Mouse (Mus musculus): ENCODE measurements around the gene Krt12. TPM values are rescaled to one million over a fixed set of nuclear protein-coding genes. Genes with fewer than 3 reads are reported as not detected.

The Krt12 gene
- 0.15 and 0.61 TPM in 2 replicates for polyA plus RNA-seq (2015; fragmentation: Nextera tagmentation; extraction: Ambion mirVana)

DNA sequence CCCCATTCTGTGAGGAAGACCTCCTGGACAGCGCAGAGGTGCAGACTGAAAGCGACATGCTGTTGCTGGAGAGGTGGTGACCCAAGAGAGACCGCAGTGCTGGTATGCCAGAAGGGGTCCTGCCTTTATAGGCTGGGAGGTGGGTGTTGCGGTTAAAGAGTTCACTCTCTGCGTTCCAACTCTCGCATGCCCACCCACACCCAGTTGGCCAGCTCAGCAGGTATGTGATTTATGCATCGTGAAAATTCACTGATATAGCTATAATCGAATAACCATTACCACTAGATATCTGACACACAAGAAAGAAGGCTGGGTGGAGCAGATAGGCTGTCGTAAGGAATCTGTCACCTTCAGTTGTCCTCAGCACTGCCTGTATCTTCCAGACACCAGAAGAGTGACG lies at the start of gene Krt12:
Krt12 (minus strand) TSS at position 101 of the 400 bp plus-strand sequence.
- 84% methylated on average over 10 of the region's 10 CpGs for WGBS
- H3K4me3 ChIP-seq = no peak within 1 kb of the TSS
- H3K27ac ChIP-seq = no peak within 1 kb of the TSS
- no peaks in the 10 kb centered on the region for H3K36me3 ChIP-seq
- H3K9ac ChIP-seq = no peak within 1 kb of the TSS
- H3K4me2 ChIP-seq = no peak within 1 kb of the TSS
- H3K4me1 ChIP-seq = no peaks in the 10 kb centered on the region
- H3K9me3 ChIP-seq = no peaks in the 10 kb centered on the region
- ATAC-seq (ENCODE audit: insufficient number of reproducible peaks, low FRiP score, low TSS enrichment, low read depth) = no peak
- H3K27me3 ChIP-seq = peaks cover 5% of the 10 kb centered on the region

- Histone ChIP-seq H3K9ac (no peak overlapping the region), H3K27ac (no peak overlapping the region), H3K4me3 (no peak overlapping the region), H3K4me2 (no peak overlapping the region), H3K36me3 (no peaks in the 10 kb centered on the region), H3K27me3 (no peaks in the 10 kb centered on the region), H3K4me1 (0 out of 2 replicates have a peak, but pooled peaks cover 5% of the 10 kb centered on the region), H3K9me3 (no peaks in the 10 kb centered on the region)
- WGBS = 77% methylated on average over 4 of the region's 4 CpGs
- ATAC-seq (ENCODE audit: insufficient number of reproducible peaks, low FRiP score, low TSS enrichment, low read depth) = no peak
These were observed 47.2 kb upstream of the Krt12 start for GRCm38 (mm10) chr11:99469228-99469627.

DNA sequence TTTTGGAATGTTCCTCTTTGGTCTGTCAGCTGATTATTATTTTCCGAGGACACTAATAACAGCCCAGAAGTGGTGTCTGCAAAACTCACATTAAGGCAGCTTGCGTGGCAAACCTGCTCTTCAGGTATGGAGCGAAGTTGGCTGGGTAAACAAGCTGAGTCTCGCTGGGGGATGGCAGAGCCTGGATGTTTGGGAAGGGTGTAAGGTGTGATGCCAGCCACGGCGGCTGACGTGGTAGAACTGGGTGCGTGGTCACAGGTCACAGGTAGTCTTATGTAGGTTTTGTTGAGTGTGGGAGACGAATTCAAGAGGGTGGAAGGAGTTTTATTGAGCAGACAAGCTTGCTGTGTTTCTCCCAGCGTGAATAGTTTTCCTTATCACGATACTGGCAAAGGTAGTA lies 46.5 kb upstream of the Krt12 start:
- no peaks in the 10 kb centered on the region for H3K36me3 ChIP-seq
- 78% methylated on average over 11 of the region's 11 CpGs for WGBS
- no peak overlapping the region for H3K27ac ChIP-seq
- 0 out of 2 replicates have a peak, but pooled peaks cover 5% of the 10 kb centered on the region for H3K4me1 ChIP-seq
- H3K27me3 ChIP-seq = 0 out of 2 replicates have a peak, but pooled peaks cover 4% of the 10 kb centered on the region
- H3K9ac ChIP-seq = no peak overlapping the region
- no peak for ATAC-seq (ENCODE audit: insufficient number of reproducible peaks, low FRiP score, low TSS enrichment, low read depth)
- H3K4me3 ChIP-seq = no peak overlapping the region
- no peak overlapping the region for H3K4me2 ChIP-seq
- H3K9me3 ChIP-seq = no peaks in the 10 kb centered on the region

DNA sequence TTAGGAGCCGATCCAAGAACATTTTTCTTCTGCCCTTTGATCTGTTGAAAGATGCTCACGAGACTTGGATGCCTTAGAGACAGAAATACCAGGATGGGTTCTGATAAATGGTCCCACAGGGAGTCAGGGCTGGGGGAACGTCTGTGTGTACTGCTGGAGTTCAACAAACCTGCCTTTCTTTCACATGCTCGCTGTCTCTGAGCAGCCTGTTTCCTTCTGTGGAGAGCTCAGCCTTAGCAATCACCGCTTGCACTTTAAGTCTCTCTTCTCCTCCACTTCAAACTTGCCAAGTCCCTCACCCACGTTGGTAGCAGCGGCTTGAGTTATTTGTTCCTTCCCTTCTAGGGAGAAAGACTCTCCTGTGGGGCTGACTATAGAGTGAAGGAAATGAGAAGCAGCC lies 44.3 kb upstream of the Krt12 start:
- H3K36me3 ChIP-seq = no peaks in the 10 kb centered on the region
- H3K4me1 ChIP-seq = 0 out of 2 replicates have a peak, but pooled peaks cover 5% of the 10 kb centered on the region
- H3K9ac ChIP-seq = no peak overlapping the region
- no peaks in the 10 kb centered on the region for H3K9me3 ChIP-seq
- no peak overlapping the region for H3K4me3 ChIP-seq
- H3K27ac ChIP-seq = peak overlapping the region; percentile 2; the same call in 1 of the 2 replicates
- no peak overlapping the region for H3K4me2 ChIP-seq
- ATAC-seq (ENCODE audit: insufficient number of reproducible peaks, low FRiP score, low TSS enrichment, low read depth) = no peak
- 15% methylated on average over 7 of the region's 7 CpGs for WGBS
- 0 out of 2 replicates have a peak, but pooled peaks cover 4% of the 10 kb centered on the region for H3K27me3 ChIP-seq

GRCm38 (mm10) chr11:99464836-99465235 lies 42.8 kb upstream of the Krt12 start:
- 0 out of 2 replicates have a peak, but pooled peaks cover 5% of the 10 kb centered on the region for H3K4me1 ChIP-seq
- no peak overlapping the region for H3K27ac ChIP-seq
- H3K4me2 ChIP-seq = no peak overlapping the region
- H3K36me3 ChIP-seq = no peaks in the 10 kb centered on the region
- no peak for ATAC-seq (ENCODE audit: insufficient number of reproducible peaks, low FRiP score, low TSS enrichment, low read depth)
- no peaks in the 10 kb centered on the region for H3K9me3 ChIP-seq
- no peak overlapping the region for H3K9ac ChIP-seq
- WGBS = 5% methylated on average over 5 of the region's 5 CpGs
- no peak overlapping the region for H3K4me3 ChIP-seq
- 0 out of 2 replicates have a peak, but pooled peaks cover 4% of the 10 kb centered on the region for H3K27me3 ChIP-seq

DNA sequence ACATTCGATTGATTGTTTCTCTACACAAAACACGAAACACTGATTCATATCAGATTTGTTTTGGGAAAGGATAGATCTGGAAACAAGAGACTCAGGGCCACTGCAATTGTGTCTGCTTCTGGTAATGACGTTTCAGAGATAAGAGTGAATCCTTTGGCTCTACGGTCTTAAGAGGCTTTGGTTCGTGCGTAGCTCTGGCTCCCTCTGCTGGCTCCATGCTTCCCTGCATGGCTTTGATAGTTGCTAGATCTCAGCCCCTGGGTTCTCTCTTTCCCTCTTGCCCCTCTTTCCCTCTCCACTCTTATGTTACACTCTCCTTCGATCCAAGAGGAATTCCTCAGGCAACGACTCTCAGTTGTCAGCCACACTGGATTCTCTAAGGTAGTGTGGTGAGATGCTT lies 41.1 kb upstream of the Krt12 start:
- 0 out of 2 replicates have a peak, but pooled peaks cover 5% of the 10 kb centered on the region for H3K4me1 ChIP-seq
- no peak overlapping the region for H3K9ac ChIP-seq
- H3K9me3 ChIP-seq = no peaks in the 10 kb centered on the region
- no peak for ATAC-seq (ENCODE audit: insufficient number of reproducible peaks, low FRiP score, low TSS enrichment, low read depth)
- H3K4me2 ChIP-seq = no peak overlapping the region
- H3K27me3 ChIP-seq = 0 out of 2 replicates have a peak, but pooled peaks cover 4% of the 10 kb centered on the region
- WGBS = 11% methylated on average over 8 of the region's 8 CpGs
- H3K36me3 ChIP-seq = no peaks in the 10 kb centered on the region
- no peak overlapping the region for H3K4me3 ChIP-seq
- no peak overlapping the region for H3K27ac ChIP-seq

DNA sequence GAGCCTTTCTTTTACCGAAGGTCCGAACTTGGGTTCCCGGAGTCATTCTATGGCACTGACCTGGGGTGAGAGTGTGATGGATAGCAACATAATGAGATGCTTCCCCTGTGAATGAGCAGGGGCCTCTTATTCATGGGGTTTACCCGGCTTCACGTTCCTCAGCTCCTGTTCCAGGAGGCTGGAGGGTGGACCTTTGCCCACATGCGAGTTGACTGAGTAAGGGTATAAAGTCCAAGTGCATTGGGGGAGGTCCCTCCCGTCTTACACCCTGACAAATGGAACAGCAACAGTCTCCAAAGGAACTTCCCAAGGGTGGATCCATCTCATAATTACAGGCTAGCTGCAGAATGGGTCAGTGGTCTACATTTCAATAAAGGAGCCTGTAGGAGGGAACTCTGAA lies 39.7 kb upstream of the Krt12 start:
- Histone ChIP-seq H3K4me3 (no peak overlapping the region), H3K27me3 (0 out of 2 replicates have a peak, but pooled peaks cover 4% of the 10 kb centered on the region), H3K27ac (no peak overlapping the region), H3K9ac (no peak overlapping the region), H3K36me3 (no peaks in the 10 kb centered on the region), H3K4me1 (0 out of 2 replicates have a peak, but pooled peaks cover 5% of the 10 kb centered on the region), H3K9me3 (no peaks in the 10 kb centered on the region), H3K4me2 (no peak overlapping the region)
- no peak for ATAC-seq (ENCODE audit: insufficient number of reproducible peaks, low FRiP score, low TSS enrichment, low read depth)
- WGBS = 66% methylated on average over 7 of the region's 7 CpGs

GRCm38 (mm10) chr11:99458887-99459286 lies 36.8 kb upstream of the Krt12 start:
- Histone ChIP-seq H3K36me3 (no peaks in the 10 kb centered on the region), H3K9me3 (no peaks in the 10 kb centered on the region), H3K27me3 (0 out of 2 replicates have a peak, but pooled peaks cover 4% of the 10 kb centered on the region), H3K9ac (no peak overlapping the region), H3K4me3 (no peak overlapping the region), H3K27ac (no peak overlapping the region), H3K4me1 (no peaks in the 10 kb centered on the region), H3K4me2 (no peak overlapping the region)
- 62% methylated on average over 7 of the region's 7 CpGs for WGBS
- ATAC-seq (ENCODE audit: insufficient number of reproducible peaks, low FRiP score, low TSS enrichment, low read depth) = no peak

- no peaks in the 10 kb centered on the region for H3K27me3 ChIP-seq
- no peak overlapping the region for H3K9ac ChIP-seq
- H3K4me3 ChIP-seq = no peak overlapping the region
- no peaks in the 10 kb centered on the region for H3K36me3 ChIP-seq
- no peaks in the 10 kb centered on the region for H3K4me1 ChIP-seq
- no peak for ATAC-seq (ENCODE audit: insufficient number of reproducible peaks, low FRiP score, low TSS enrichment, low read depth)
- no peak overlapping the region for H3K4me2 ChIP-seq
- 81% methylated on average over 10 of the region's 10 CpGs for WGBS
- H3K9me3 ChIP-seq = no peaks in the 10 kb centered on the region
- no peak overlapping the region for H3K27ac ChIP-seq
These were observed 32.7 kb upstream of the Krt12 start for GRCm38 (mm10) chr11:99454759-99455158.

DNA sequence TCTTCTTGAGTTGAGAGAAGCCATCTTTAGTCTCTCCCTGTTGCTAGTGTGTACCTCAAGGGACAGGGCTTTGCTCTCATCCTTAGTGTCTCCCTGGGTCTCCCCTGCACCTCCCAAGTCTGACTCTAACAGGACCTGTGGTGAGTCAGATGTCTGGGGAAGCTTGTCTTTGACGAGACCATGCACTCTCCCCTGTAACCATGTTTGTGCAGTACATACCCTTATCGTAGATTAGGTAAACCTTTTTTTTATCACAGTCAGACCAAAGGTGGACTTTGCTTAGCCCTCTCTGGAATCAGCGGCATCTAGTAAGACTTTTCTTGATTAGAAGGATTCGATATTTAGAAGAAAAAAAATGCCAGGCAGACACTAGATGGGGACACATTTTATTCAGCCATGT lies 32.0 kb upstream of the Krt12 start:
- H3K36me3 ChIP-seq = no peaks in the 10 kb centered on the region
- H3K27ac ChIP-seq = no peak overlapping the region
- WGBS = 85% methylated on average over 4 of the region's 4 CpGs
- no peak overlapping the region for H3K9ac ChIP-seq
- H3K4me1 ChIP-seq = no peaks in the 10 kb centered on the region
- no peak overlapping the region for H3K4me3 ChIP-seq
- H3K9me3 ChIP-seq = no peaks in the 10 kb centered on the region
- H3K4me2 ChIP-seq = no peak overlapping the region
- H3K27me3 ChIP-seq = no peaks in the 10 kb centered on the region
- ATAC-seq (ENCODE audit: insufficient number of reproducible peaks, low FRiP score, low TSS enrichment, low read depth) = no peak

GRCm38 (mm10) chr11:99448769-99449168 lies 26.7 kb upstream of the Krt12 start:
- H3K27ac ChIP-seq = no peak overlapping the region
- WGBS = 30% methylated on average over 2 of the region's 2 CpGs
- H3K4me1 ChIP-seq = no peaks in the 10 kb centered on the region
- no peaks in the 10 kb centered on the region for H3K9me3 ChIP-seq
- H3K9ac ChIP-seq = no peak overlapping the region
- no peaks in the 10 kb centered on the region for H3K27me3 ChIP-seq
- no peak overlapping the region for H3K4me2 ChIP-seq
- no peak for ATAC-seq (ENCODE audit: insufficient number of reproducible peaks, low FRiP score, low TSS enrichment, low read depth)
- no peak overlapping the region for H3K4me3 ChIP-seq
- no peaks in the 10 kb centered on the region for H3K36me3 ChIP-seq

- no peak overlapping the region for H3K27ac ChIP-seq
- H3K9ac ChIP-seq = no peak overlapping the region
- H3K4me1 ChIP-seq = no peaks in the 10 kb centered on the region
- WGBS = 63% methylated on average over 8 of the region's 8 CpGs
- H3K9me3 ChIP-seq = no peaks in the 10 kb centered on the region
- ATAC-seq (ENCODE audit: insufficient number of reproducible peaks, low FRiP score, low TSS enrichment, low read depth) = no peak
- H3K36me3 ChIP-seq = no peaks in the 10 kb centered on the region
- no peak overlapping the region for H3K4me2 ChIP-seq
- H3K4me3 ChIP-seq = no peak overlapping the region
- H3K27me3 ChIP-seq = no peaks in the 10 kb centered on the region
These were observed 19.2 kb upstream of the Krt12 start for GRCm38 (mm10) chr11:99441220-99441619.

- Histone ChIP-seq H3K9me3 (no peaks in the 10 kb centered on the region), H3K27me3 (no peaks in the 10 kb centered on the region), H3K27ac (no peak overlapping the region), H3K9ac (no peak overlapping the region), H3K36me3 (no peaks in the 10 kb centered on the region), H3K4me1 (no peaks in the 10 kb centered on the region), H3K4me3 (no peak overlapping the region), H3K4me2 (no peak overlapping the region)
- ATAC-seq (ENCODE audit: insufficient number of reproducible peaks, low FRiP score, low TSS enrichment, low read depth) = no peak
- WGBS = 62% methylated on average over 10 of the region's 10 CpGs
These were observed 17.4 kb upstream of the Krt12 start for GRCm38 (mm10) chr11:99439465-99439864.
